Mouse (Mus musculus): ENCODE data around the gene Arl15. TPM values are rescaled to one million over a fixed set of nuclear protein-coding genes. Genes with fewer than 3 reads are reported as not detected.

The Arl15 gene
- polyA plus RNA-seq, 1 experiment from 2014 or later = 10.8 TPM

DNA sequence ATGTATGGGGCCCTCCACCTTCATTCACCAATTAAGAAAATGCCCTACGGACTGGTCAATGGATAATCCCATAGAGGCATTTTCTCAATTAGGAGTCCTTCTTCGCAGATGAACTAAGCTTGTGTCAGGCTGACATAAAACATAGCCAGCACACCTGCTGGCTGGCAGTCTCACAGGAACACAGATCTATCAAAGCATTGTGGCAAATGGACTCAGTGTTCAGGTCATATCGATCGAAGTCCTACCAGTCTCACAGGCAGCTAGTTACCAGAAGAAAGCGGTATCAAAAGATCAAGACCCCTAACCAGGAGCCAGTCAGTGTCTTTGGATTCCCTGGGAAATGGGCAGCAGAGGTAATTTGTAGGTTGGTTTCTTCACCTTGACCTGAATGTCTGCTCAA is 274.1 kb downstream of the Arl15 start:
- no peaks in the 10 kb centered on the region for H3K36me3 ChIP-seq (ENCODE audit: insufficient read depth, low read length)
- H3K9ac ChIP-seq (ENCODE audit: low read depth, low read length) = no peak overlapping the region
- no peak overlapping the region for H3K4me2 ChIP-seq (ENCODE audit: low read length)
- TF ChIP-seq CTCF (IDR thresholded peaks at IDR 0.05; ENCODE audit: low read depth) = no peak
- H3K27me3 ChIP-seq (ENCODE audit: insufficient read depth, low read length) = no peaks in the 10 kb centered on the region
- no peak overlapping the region for H3K27ac ChIP-seq
- H3K9me3 ChIP-seq (replicated peaks; ENCODE audit: low read length) = no peaks in the 10 kb centered on the region
- no peak overlapping the region for H3K4me3 ChIP-seq (replicated peaks; ENCODE audit: low read depth, low read length)
- DNase-seq (ENCODE audit: low spot score) = no peak
- H3K4me1 ChIP-seq (replicated peaks; ENCODE audit: insufficient read depth, low read length) = no peaks in the 10 kb centered on the region
- no peak for ATAC-seq (replicated peaks; ENCODE audit: low FRiP score, low read depth)
- 96% methylated on average over 5 of the region's 5 CpGs for WGBS

DNA sequence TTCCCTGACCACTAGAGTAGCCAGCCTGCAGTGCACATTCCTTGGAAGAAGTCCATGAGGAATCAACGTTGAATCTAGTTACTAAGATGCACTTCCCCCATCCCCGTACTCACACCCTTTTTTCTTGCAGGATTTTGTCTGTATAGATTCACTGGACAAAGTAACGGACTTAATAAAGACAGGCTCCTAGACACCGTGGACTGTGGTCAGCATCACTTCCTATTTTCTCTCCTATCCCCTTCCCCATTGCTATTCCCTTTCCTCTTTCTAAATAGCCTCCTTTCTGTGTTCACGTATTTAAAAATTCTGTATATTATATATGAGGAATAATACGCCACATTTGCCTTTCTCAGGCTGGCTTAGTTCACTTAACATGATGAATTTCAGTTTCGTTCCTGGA is 277.1 kb downstream of the Arl15 start:
- 91% methylated on average over 7 of the region's 7 CpGs for WGBS
- H3K27ac ChIP-seq = no peak overlapping the region
- H3K9ac ChIP-seq (ENCODE audit: low read depth, low read length) = no peak overlapping the region
- no peak overlapping the region for H3K4me2 ChIP-seq (ENCODE audit: low read length)
- no peak overlapping the region for H3K4me3 ChIP-seq (replicated peaks; ENCODE audit: low read depth, low read length)
- ATAC-seq (replicated peaks; ENCODE audit: low FRiP score, low read depth) (no peak), DNase-seq (ENCODE audit: low spot score) (no peak)
- no peak for TF ChIP-seq CTCF (IDR thresholded peaks at IDR 0.05; ENCODE audit: low read depth)
- H3K4me1 ChIP-seq (replicated peaks; ENCODE audit: insufficient read depth, low read length) = no peaks in the 10 kb centered on the region
- no peaks in the 10 kb centered on the region for H3K27me3 ChIP-seq (ENCODE audit: insufficient read depth, low read length)
- no peaks in the 10 kb centered on the region for H3K9me3 ChIP-seq (replicated peaks; ENCODE audit: low read length)
- H3K36me3 ChIP-seq (ENCODE audit: insufficient read depth, low read length) = no peaks in the 10 kb centered on the region

DNA sequence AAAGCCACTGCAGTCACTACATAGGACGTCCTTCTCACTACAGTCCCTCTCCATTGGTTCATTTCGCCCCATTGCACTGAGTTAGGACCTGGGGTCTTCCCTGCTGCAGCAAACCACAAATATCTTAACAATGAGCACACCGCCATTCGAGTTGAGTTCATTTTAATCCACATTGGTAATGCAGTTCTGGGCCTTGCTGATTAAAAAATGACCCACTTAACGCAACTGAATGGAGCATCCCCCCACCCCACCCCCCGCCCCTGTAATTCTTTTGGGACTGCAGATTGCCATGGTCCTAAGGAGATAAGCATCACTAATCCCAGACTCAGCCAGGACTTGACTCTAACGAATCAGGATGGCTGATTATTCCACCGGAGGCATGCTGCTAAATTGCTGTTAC is 280.2 kb downstream of the Arl15 start:
- H3K9ac ChIP-seq (ENCODE audit: low read depth, low read length) = no peak overlapping the region
- WGBS = 57% methylated on average over 8 of the region's 8 CpGs

DNA sequence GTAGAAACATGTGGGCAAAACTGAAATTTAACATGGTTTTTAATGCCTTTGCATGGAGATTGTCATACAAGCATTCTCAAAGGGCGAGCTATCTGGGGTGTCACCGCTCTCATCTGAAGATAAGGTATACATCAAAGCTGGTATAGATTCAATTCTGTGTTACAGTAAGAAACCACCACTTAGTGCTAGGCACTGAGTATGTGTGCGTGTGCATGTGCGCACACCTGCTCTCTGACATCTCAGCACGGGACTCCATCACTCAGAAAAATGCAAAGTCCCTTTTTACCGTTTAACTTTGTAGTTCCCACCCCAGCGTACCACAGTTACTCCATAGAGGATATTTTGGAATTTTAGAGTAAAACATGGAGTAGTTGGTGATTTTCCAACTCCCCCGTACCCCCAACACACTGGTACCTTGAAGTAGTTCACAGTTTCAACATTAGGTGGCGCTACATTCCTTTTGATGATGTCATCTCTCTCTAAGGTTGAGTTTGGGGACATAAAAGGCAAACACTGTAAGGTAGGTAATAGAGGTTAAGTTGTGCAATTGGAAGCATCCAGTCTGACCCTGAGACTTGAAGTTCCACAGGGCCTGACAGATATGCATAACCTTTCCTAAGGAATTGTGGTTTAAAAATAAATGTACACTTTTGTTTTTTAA is 281.5 kb downstream of the Arl15 start:
- Histone ChIP-seq H3K9ac (ENCODE audit: low read depth, low read length) (no peak overlapping the region), H3K4me1 (replicated peaks; ENCODE audit: insufficient read depth, low read length) (no peaks in the 10 kb centered on the region), H3K9me3 (replicated peaks; ENCODE audit: low read length) (no peaks in the 10 kb centered on the region), H3K4me2 (ENCODE audit: low read length) (no peak overlapping the region), H3K4me3 (replicated peaks; ENCODE audit: low read depth, low read length) (no peak overlapping the region), H3K27ac (no peak overlapping the region), H3K36me3 (ENCODE audit: insufficient read depth, low read length) (no peaks in the 10 kb centered on the region), H3K27me3 (ENCODE audit: insufficient read depth, low read length) (no peaks in the 10 kb centered on the region)
- peak; percentile 29; the same call in 1 of the 2 replicates for ATAC-seq (replicated peaks; ENCODE audit: low FRiP score, low read depth)
- peak; percentile 79 for TF ChIP-seq CTCF (IDR thresholded peaks at IDR 0.05; ENCODE audit: low read depth)
- peak; percentile 62 for DNase-seq (ENCODE audit: low spot score)
- WGBS = 69% methylated on average over 9 of the region's 9 CpGs

More for the DNA sequence above, 280.2 kb downstream of the Arl15 start:
- no peak overlapping the region for H3K4me2 ChIP-seq (ENCODE audit: low read length)
- no peaks in the 10 kb centered on the region for H3K27me3 ChIP-seq (ENCODE audit: insufficient read depth, low read length)
- TF ChIP-seq CTCF (IDR thresholded peaks at IDR 0.05; ENCODE audit: low read depth) = no peak
- no peaks in the 10 kb centered on the region for H3K9me3 ChIP-seq (replicated peaks; ENCODE audit: low read length)
- ATAC-seq (replicated peaks; ENCODE audit: low FRiP score, low read depth) = no peak
- H3K36me3 ChIP-seq (ENCODE audit: insufficient read depth, low read length) = no peaks in the 10 kb centered on the region
- DNase-seq (ENCODE audit: low spot score) = no peak
- no peak overlapping the region for H3K27ac ChIP-seq
- no peak overlapping the region for H3K4me3 ChIP-seq (replicated peaks; ENCODE audit: low read depth, low read length)
- no peaks in the 10 kb centered on the region for H3K4me1 ChIP-seq (replicated peaks; ENCODE audit: insufficient read depth, low read length)

DNA sequence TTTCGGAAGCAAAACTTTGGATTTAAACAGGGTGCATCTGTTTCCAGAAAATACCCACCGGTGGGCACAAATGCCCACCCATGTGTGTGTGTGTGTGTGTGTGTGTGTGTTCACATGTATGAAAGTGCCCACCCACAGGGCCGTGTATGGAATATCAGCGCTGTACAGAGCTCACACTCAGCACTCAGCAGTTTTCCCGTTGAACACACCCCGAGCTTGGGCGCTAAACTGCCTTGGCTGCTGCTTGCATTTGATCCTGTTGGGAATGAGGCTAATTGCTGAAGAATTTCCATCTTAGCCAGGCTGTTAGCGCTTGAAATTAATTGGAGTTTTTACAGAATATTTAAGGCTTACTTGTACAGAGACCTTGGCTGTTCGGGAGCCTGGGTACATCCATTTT is 282.9 kb downstream of the Arl15 start:
- 91% methylated on average over 9 of the region's 9 CpGs for WGBS

DNA sequence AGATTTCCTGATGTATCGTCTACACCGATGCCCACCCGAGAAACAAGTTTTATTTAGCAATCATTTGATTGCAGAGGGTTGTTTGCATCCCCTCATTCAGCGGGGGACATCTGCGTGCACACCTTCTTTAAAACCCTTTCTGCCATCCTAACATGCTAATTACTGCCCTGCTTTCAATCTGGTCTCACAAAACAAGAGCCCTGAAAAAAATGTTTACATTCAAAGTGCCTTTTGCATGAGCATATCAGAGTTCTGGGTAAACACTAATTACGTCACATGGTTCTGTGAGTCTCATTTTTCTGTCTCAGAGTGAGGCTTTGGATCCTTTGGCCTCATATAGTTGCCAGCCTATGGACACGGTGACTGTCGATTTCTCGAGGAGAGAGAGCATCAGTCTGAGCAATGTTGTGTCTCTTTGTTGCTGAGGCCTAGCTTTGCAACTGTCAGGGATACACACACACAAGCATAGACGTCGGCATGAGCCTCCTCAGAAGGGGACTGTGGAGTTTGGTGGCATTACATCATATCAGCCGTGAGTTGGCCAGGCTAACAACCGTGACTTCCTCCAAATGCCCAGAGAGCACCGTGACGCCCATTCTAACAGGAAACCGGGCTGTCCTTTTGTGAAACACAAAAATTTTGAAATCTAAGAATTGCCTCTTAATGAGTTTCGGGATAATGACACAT is 283.4 kb downstream of the Arl15 start:
- Histone ChIP-seq H3K36me3 (ENCODE audit: insufficient read depth, low read length) (no peaks in the 10 kb centered on the region), H3K27me3 (ENCODE audit: insufficient read depth, low read length) (no peaks in the 10 kb centered on the region), H3K27ac (no peak overlapping the region), H3K9ac (ENCODE audit: low read depth, low read length) (no peak overlapping the region), H3K9me3 (replicated peaks; ENCODE audit: low read length) (no peaks in the 10 kb centered on the region), H3K4me3 (replicated peaks; ENCODE audit: low read depth, low read length) (no peak overlapping the region), H3K4me2 (ENCODE audit: low read length) (no peak overlapping the region), H3K4me1 (replicated peaks; ENCODE audit: insufficient read depth, low read length) (no peaks in the 10 kb centered on the region)
- TF ChIP-seq CTCF (IDR thresholded peaks at IDR 0.05; ENCODE audit: low read depth) = no peak
- WGBS = 70% methylated on average over 17 of the region's 17 CpGs
- ATAC-seq (replicated peaks; ENCODE audit: low FRiP score, low read depth) (no peak; the same call in 1 of the 2 replicates), DNase-seq (ENCODE audit: low spot score) (no peak)

More for the DNA sequence above, 282.9 kb downstream of the Arl15 start:
- no peaks in the 10 kb centered on the region for H3K36me3 ChIP-seq (ENCODE audit: insufficient read depth, low read length)
- H3K4me3 ChIP-seq (replicated peaks; ENCODE audit: low read depth, low read length) = no peak overlapping the region
- DNase-seq (ENCODE audit: low spot score) (no peak), ATAC-seq (replicated peaks; ENCODE audit: low FRiP score, low read depth) (no peak)
- H3K4me2 ChIP-seq (ENCODE audit: low read length) = no peak overlapping the region
- H3K9me3 ChIP-seq (replicated peaks; ENCODE audit: low read length) = no peaks in the 10 kb centered on the region
- no peak overlapping the region for H3K9ac ChIP-seq (ENCODE audit: low read depth, low read length)
- no peak overlapping the region for H3K27ac ChIP-seq
- no peak for TF ChIP-seq CTCF (IDR thresholded peaks at IDR 0.05; ENCODE audit: low read depth)
- H3K27me3 ChIP-seq (ENCODE audit: insufficient read depth, low read length) = no peaks in the 10 kb centered on the region
- no peaks in the 10 kb centered on the region for H3K4me1 ChIP-seq (replicated peaks; ENCODE audit: insufficient read depth, low read length)

All from kidney, postnatal 0 days (tissue).